Mouse (Mus musculus): ENCODE measurements at regions not wholly inside any gene's neighbourhood (a gene's known extent, or its start where the extent isn't known, plus 50 kb on each side); places are given as distances from the start of the nearest gene placed in this dataset.

DNA sequence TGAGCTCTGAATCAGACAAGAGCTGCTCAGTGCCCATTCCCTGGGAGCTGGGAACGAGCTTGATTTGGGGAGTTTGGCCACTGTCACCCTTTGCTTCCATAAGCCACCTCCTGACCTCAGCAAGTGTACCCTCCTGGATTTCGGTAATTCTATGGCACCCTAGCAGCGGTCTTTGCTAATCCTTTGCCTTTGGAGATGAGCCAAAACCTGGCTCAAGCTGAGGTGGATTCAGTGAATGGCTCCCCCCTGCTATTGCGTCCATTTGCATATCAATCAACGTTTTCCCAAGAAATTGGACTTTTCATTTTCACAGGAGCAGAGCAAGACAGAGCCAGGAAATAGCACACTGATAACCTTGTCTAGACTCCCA is 204.1 kb downstream of the 1700129C05Rik start:
- no peak for TF ChIP-seq CTCF (IDR thresholded peaks at IDR 0.05; ENCODE audit: low read depth)
- no peak for TF ChIP-seq EP300 (IDR thresholded peaks at IDR 0.05; ENCODE audit: low read depth)
